Mouse (Mus musculus) c-Kit-negative CD71-positive TER-119-positive erythroid progenitor cells, embryonic 14.5 days (primary cell): ENCODE results near the gene 5730455P16Rik.
"Not testable (repeated sequence)": the region's sequence is repeated elsewhere in the genome, so short reads cannot be mapped to it uniquely, and the experiment has no call there.

Experiments
- DNase-seq: peaks from one replicate; pipeline ENCODE4 v3.0.0-alpha.2; 2013; ENCODE audit warnings: low read depth, low spot score

The 5730455P16Rik gene

DNA sequence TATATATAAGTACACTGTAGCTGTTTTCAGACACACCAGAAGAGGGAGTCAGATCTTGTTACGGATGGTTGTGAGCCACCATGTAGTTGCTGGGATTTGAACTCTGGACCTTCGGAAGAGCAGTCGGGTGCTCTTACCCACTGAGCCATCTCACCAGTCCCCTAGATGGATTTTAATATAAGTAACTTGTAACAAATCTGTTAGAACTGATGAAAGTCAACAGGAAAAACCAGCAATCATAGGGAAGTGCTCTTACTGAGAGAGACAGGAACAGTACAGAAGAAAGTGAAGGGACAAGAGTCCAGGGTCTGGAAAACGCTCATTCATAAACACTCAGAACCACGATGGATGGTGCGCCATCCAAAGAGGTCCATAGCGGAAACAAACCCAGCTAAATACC is 1.4 kb upstream of the 5730455P16Rik start:
- DNase-seq: not testable (repeated sequence)

DNA sequence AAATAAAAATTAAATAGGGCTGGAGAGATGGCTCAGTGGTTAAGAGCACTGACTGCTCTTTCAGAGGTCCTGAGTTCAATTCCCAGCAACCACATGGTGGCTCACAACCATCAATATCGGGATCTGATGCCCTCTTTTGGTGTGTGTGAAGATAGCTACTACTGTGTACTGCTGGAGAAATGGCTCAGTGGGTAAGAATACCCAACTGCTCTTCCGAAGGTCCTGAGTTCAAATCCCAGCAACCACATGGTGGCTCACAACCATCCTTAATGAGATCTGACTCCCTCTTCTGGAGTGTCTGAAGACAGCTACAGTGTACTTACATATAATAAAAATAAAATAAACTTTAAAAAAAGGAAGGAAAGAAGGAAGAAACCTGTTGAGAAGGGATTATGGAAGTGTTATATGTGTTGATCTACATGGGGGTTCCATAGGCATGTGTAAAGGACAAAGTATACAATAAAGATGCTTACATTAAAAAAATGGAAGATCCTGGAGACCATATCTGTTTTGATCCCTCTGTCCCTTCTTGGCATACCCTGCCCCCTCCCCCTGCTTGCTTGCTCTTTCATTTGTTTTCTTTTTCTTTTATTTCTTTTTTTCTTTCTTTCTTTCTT is 726 bp upstream of the 5730455P16Rik start:
- DNase-seq: not testable (repeated sequence)

DNA sequence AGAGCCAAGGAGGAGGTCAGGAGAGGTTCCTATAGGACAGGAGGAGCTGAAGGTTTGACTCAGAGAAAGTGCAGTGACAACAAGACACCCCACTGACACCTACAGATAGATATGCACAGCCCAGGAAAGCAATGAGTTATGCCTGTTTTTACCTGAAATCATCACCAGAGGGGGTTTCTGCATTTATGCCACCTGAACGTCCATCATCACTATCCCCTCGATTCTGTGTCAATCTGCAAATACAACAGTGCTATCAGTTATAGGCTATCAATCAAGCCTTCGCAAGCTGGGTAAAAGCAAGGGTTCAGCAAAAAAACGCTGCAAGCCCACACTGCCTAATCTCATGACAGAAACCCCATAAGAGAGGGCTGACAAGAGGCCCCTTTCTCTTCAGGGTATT is 1.2 kb downstream of the 5730455P16Rik start:
- no peak for DNase-seq

DNA sequence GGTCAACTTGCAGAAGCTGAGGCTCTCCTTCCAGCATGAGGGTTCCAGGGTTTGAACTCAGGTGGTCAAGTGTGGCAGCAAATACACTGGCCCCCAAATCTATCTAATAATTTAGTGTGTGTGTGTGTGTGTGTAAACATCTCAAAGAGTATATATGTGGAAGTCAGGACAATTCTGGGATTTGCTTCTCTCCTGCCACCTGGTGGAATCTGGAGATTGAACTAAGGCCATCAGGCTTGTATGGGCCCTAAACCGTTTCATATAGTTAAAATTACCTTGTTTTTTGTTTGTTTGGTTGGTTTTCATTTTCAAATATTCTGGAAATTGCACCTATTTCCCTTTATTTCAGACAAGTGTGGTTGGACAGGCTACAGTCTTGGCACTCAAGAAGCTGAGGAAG is 8.9 kb downstream of the 5730455P16Rik start:
- DNase-seq: no peak

DNA sequence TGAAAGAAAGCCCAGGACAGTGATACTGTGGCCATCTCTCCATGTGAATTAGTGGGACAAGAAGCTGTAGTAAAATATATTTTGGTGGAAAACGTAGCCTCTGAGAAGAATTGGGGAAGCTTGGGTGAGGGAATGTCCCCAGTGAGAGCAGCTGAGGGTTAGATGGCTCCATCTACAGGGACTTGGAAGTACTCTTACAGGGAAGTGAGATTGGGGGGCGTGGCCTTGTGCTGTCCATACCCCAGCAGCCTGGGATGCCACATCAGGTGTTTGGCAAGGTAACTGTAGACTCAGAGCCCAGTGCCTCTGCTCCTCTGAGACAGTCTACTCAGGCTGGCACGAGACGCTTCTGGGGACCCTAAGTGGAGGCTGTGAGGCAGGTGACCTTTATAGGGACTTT is 23.0 kb downstream of the 5730455P16Rik start:
- no peak for DNase-seq

DNA sequence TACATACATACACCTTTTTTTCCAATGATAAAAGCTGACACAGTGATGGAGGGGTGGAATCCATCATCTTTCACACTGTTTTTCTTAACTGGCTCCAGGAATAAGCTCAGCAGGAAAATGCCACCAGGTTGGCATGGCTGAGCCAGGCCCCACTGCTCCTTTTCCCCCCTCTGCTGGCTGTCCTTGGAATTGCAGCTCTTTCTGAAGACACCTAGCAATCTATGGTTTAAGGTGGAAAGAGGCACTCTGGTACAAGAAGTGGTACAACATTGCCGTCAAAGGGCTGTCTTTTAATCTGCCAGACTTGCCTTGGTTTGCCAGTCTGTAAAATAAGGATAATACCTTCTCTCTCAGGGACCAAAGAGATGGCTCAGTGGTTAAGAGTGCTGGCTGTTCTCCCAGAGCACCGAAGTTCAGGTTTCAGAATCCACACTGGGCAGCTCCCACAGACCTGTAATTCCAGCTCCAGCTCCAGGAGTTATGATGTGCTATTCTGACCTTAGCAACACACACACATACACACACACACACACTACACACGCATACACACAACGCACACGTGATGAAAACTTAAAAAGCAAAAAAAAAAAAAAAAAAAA is 25.9 kb downstream of the 5730455P16Rik start:
- peak; percentile 58 for DNase-seq

DNA sequence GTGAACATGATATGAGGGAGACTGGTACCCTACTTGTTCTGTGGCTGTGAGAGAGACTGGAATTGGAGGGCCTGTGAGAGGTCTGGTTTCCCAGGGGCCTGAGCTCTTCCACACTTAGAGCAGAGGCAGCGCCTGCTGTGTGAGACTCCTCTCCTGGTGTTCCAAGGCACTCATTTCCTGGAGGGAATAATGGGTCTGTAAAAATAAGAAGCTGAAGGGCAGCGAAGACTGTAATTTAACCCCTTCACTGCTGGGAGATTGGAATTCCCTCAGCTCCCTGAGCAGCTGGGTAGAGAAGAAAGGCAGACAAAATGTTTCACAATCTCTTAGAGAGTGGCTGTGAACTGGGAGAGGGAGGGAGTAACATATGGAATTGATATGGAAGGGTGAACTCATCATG is 35.4 kb downstream of the 5730455P16Rik start:
- no peak for DNase-seq

DNA sequence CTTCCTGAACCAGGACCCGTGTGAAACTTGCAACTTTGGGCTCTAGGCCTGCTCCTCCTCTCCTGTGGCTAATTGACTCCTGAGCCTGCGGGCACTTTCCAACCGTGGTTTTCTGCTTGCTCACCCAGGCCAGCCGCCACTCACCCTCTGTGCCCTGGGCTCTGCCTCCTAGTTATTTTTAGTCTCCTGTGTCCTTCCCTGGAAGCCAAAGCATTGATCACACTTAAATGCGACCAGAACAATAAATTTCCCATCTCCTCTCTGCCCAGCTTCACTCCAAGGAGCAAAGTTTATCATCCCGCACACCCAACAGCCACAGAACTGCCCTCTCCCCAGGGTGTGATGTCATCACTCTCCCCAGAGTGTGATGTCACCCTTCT is 41.5 kb downstream of the 5730455P16Rik start:
- no peak for DNase-seq

DNA sequence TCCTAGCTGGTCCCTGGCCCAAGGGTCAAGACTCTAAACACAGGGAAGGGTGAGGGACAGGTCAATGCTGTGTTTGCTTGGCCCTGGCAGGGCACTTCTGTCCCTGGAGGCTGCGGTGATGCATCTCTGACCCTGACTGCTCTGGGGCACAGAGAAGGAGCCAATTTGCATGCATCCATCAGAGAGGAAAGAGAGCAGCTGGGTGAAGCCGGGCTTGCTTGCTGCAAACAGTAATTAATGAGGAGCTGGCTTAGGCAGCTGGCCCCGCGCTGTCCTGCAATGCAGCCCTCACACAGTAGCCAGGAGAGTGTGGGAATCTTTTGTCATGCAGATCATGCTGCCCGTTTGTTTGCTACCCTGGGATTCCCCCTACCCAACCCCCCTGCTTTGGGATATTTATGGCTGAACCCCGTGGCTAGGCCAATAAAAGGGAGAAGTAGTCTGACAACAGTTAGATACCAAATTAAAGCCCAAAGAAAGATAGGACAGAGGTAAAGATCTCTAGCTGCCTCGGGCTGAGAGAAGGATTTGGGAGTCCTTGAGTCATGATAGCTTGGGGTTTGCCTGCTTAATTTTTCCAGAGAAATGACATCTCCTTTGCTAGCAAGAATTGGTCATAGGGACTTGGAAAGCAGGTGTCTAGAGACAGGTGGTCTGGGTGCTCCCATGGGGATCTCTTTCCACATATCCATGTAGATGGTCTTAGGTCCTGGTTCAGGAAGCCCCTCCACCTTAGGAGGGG is 42.1 kb downstream of the 5730455P16Rik start:
- DNase-seq: no peak

DNA sequence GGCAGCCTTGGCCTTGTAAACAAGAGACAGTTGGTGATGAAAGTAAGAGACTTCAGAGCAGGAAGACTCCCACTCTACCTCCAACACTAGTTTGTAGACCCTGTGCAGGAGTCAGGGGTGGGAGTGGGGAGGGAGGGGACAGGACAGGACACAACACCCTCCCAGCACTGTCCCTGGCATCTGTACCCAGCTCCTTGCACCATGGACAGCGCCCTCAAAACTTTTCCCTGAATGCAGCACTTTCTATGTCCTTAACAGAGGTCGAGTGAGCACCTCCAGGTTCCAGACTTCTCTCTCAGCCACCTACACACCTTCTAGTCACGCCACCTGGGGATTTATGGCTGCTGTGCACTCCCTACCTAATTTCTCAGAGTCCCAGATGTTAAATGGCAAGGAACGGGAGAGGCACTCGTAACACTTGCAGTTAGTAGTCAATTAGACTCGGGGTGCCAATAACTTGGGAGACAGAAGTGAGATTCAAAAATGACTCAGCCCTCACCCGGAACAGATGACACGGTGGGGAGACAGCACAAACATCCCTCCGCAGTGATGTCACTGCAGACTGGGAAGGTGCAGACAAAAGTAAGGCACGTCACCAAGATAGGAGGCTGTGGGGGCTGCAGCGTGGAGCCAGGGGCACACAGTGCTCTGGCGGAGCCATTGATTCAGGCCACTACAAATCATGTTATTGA is 45.0 kb downstream of the 5730455P16Rik start:
- DNase-seq: no peak

DNA sequence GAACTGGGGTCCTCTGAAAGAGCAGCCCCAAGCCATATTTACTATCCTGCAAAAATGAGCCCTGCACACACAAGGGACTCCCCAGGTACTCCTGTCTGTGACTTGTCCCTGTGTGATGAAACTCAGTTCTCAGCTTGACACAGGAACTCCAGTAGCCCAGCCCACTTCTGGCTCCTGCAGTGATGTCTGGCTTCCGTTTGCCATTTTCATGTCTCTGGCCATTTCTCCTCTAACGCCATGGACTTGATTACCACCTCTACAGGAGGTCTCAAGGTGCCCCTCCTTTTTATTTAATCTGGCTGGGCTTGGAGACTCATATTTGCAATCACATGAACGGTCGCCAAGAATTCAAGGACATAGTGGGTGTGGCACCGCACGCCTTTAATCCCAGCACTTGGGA is 53.2 kb downstream of the 5730455P16Rik start:
- DNase-seq: no peak

DNA sequence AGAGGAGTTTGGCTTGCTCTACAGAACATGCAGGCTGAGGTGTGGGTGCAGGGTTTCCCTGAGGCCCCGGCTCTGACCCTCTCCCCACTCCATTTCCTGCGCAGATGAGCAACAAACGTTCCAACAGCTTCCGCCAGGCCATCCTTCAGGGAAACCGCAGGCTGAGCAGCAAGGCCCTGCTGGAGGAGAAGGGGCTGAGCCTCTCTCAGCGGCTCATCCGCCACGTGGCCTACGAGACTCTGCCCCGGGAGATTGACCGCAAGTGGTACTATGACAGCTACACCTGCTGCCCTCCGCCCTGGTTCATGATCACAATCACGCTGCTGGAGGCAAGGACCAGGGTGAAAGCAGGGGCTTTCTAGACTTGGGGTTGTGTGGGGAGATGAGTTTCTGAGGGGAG is 54.6 kb downstream of the 5730455P16Rik start:
- DNase-seq: no peak

DNA sequence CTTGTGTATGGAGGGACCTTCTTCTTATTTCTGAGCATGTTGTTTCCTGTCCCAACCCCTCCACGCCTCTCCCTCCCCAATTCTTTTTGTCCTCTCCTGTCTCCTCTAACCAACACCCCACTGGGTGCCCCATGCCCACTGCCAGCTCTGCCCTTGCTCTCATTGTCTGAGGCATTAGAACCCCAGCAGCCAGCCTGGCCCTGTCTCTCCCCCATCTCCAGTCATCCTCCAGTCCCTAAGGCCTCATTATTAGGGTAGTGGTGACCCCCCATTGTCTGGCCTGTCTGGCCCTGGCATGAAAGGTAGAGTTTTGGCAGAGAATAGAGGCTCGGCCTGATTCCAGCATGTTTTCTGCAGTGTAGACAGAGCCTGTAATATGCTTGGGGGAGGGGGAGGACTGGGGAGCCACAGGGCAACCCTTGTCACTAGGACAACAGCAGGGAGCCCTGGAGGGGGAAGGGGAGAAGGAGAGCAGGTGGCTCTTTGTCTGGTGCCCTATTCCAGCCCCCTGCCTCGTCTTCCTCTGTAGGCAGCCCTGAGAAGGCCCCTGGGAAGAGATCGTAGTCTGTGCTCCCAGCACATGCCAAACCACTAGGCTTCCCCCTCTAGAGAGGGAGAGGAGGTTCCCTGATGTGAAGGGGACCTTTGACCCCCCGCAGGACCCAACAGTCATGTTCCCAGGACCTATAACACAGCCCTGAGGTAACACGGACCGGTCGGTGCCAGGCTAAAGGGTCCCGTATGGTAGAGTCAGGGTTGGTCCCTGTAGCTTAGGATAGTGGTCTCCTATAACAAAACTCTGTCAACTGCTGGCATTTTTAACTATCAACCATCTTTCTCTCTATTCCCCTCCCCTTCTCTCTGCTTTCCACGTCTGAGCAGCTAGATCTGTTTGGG is 61.8 kb downstream of the 5730455P16Rik start:
- no peak for DNase-seq

DNA sequence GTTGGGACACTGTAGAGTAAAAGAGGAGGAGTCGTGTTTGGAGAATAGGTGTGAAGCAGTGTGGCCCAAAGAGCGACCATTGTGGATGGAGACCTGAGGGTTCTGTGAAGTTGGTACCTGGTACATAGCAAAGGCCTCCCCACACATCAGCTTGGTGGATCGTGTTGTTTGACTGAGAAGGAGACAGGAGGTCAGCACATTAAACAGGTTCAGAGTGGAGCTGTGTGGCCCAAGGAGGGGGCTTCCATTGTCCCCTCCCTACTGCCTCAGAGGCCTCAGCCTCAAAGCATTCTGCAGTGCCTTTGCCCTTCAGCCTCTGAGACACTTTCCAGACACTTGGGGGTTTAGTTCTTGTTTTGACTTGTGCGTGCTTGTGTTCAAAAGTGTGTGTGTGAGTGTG is 63.9 kb downstream of the 5730455P16Rik start:
- no peak for DNase-seq

DNA sequence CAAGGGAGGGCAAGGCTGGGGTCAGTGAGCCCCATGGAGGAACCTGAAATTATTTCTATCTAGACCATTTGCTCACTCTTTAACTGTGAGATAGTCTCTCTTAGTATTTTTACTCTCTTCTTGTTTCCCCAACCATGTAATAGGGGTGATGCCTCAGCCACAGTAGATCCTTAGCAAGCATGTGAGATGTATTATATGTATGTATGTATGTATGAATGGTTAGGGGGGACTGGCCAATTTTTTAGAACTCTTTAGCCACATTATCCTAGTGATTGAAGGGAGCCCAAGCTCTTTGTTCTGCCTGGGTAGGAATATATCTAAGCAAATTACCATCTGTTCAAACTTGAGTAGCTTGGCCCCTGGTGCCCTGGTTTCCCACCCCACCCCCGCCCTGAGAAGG is 64.4 kb downstream of the 5730455P16Rik start:
- no peak for DNase-seq

DNA sequence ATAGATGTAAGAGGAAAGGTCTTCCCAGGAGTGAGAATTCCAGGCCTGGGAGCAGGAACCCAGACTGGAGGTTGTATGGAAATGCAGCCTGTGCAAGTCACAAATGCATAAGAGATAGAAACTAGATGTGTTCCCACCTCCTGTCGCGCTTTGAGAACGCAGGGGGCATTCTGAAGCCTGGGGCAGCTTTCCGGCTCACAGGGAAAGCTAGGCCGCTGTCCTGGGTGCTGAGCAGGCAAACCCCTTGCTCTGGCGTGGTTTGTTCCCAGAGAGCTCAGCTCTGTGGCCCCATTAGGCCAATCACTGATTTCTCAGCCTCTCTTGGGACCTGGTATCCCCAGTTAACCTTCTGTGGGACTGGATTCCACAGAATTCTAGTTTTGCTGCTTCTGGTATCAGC is 65.3 kb downstream of the 5730455P16Rik start:
- DNase-seq: no peak

DNA sequence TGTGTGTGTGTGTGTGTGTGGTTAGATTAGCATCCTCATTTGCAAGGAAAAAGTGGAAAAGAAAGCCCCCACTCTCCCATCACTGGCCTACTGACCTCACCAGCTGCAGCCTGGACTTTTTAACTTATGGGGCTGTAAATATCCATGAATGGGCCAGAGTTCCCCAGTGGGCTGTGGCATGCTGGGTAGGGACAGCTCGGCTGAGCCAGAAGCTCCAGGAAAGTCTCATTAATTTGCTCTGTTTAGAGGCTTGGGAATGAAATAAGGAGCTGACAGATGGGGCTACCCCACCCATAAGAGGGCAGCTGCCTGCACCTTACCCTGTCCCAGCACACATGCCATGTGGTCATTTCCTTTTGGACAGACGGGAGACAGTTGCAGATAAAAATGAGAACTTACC is 65.8 kb downstream of the 5730455P16Rik start:
- DNase-seq: no peak

DNA sequence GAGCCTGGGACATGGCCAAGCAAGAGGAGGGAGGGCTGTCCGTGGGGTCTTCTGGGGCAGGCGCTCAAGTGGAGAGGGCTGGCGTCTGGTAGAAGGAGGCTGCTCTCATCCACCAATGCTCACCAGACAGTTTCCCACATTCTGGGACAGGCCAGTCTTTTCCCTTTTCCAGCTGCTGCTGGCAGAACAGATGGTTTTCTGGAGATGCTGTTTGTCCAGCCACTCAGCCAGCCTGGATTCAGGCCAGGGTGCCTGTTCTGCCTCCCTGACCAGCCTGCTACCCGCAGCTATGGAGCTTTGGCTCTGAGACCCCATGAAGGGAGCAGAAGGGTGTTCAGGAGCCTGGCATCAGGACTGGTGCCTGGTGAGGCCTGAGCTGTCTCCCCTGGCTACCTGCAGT is 66.6 kb downstream of the 5730455P16Rik start:
- DNase-seq: no peak
